Mouse (Mus musculus): Measurements from ENCODE around the gene Mmd.

DNA sequence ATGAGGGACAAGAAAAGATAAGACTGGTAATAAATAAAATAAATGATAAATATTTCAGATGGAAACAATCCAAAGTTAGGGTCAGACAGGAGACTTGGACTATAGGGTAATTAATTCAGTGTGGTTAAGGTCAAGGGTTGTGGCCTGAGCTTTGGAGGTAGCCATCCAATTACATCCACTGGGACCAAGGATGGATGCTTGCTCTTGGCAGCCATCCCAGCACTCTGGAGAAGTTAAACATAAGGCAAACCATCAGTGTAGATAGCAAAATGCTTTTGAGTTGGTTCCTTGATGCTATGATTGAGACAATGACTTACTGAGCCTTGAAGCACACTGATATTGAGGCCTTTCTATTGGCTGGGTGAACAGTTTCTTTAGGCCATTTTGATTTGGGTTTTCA lies 43.5 kb downstream of the Mmd start:
- TF ChIP-seq POLR2A (IDR thresholded peaks at IDR 0.05; ENCODE audit: insufficient read depth, low read depth, low read length) (no peak), CTCF (IDR thresholded peaks at IDR 0.05) (no peak)

Measured in heart, adult 2 months (tissue).